Mouse (Mus musculus): ENCODE data around the gene Akap1.

The Akap1 gene

GRCm38 (mm10) chr11:88786816-88787215 is 77.6 kb downstream of the Akap1 start:
- no peak for DNase-seq (ENCODE audit: low read depth, low spot score)

- DNase-seq (ENCODE audit: low read depth, low spot score): no peak
These were observed 80.9 kb downstream of the Akap1 start for GRCm38 (mm10) chr11:88783525-88783924.

DNA sequence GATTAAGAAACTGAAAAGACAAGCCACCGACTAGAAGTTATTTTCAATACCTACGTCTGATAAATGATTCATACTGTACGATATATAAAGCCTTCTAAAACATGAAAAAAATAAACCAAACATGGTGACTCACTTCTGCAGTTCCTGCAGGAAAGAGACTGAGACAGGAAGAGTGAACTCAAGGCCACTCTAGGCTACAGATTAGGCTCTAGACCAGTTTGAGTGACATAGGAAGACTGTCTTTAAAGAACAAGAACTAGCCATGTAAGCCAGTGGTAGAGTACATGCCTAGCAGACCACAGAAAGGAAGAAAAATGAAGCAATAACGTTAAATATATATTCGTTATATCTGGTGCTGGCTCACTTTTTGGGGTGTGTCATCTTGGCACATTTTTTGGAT is 81.9 kb downstream of the Akap1 start:
- DNase-seq (ENCODE audit: low read depth, low spot score): no peak
